19 mouse cellular contexts compared by ENCODE assay signal in the genomic region with DNA sequence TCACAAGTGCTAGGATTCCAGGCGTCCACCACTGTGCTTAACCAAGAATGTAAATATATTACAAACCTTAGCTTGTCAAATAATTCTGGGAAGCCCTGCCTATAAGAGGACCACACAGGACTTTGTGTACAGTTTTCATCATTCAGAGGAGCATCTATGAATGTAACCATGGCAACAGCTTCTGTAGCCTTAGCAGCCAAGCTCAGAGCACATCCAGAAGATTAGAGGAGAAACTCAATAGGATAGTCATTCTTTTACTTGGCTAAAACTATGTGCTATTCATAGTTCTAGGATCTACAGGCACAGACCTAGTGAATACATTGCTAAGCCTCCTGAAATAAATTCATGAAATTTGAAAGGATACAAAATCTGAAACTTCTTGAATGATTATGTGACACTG.
DNase-seq lines count a peak whose midpoint lies in the region; ATAC-seq and TF ChIP-seq lines count a peak whose summit lies in the region.
"Had no signal": no experiment of that assay in that cellular context is flagged by ENCODE, and none has a peak within 500 bp of the region (broad histone marks: within the 10 kb centered on the region; RNA-seq: fewer than 3 reads in every experiment).

No protein-coding gene starts in this region.

- no peak overlapping the region for H3K4me2 ChIP-seq in forebrain, embryonic 11.5 days (ENCODE audit: low read depth, low read length, severe bottlenecking)
- no peak overlapping the region for H3K4me2 ChIP-seq in forebrain, postnatal 0 days (ENCODE audit: low read depth)
- H3K4me2 ChIP-seq: heart, embryonic 13.5 days; liver, embryonic 11.5 days; stomach, embryonic 15.5 days had no signal

- intact Hi-C loops in left cerebral cortex, adult 2 months (cut with DNase I): loop anchor here (5.0 kb wide), 1 partner anchor 575 kb away; no protein-coding TSS in a partner anchor

- H3K27me3 ChIP-seq in forebrain, embryonic 11.5 days (ENCODE audit: control insufficient read depth, insufficient read depth, low read length): no peaks in the 10 kb centered on the region
- H3K27me3 ChIP-seq in forebrain, embryonic 10.5 days (ENCODE audit: poor library complexity, severe bottlenecking): no peaks in the 10 kb centered on the region
- H3K27me3 ChIP-seq in forebrain, postnatal 0 days (ENCODE audit: insufficient read depth, low read length): no peaks in the 10 kb centered on the region
- H3K27me3 ChIP-seq: heart, embryonic 13.5 days; megakaryocyte, embryonic 14.5 days; stomach, embryonic 15.5 days had no signal

- no peak overlapping the region for H3K27ac ChIP-seq in forebrain, embryonic 11.5 days (ENCODE audit: low read depth, low read length)
- no peak overlapping the region for H3K27ac ChIP-seq in forebrain, embryonic 10.5 days
- peak overlapping the region; percentile 41; the same call in 1 of the 2 replicates for H3K27ac ChIP-seq in left cerebral cortex, adult 2 months
- H3K27ac ChIP-seq in forebrain, postnatal 0 days (ENCODE audit: low read depth, low read length): no peak overlapping the region
- H3K27ac ChIP-seq: heart, embryonic 13.5 days; stomach, embryonic 15.5 days had no signal

- ATAC-seq in forebrain, embryonic 11.5 days (replicated peaks; ENCODE audit: low FRiP score): peak; percentile 55
- peak; percentile 79 for ATAC-seq in forebrain, postnatal 0 days

- H3K9me3 ChIP-seq in forebrain, embryonic 11.5 days (ENCODE audit: control insufficient read depth, low read length): no peaks in the 10 kb centered on the region
- no peaks in the 10 kb centered on the region for H3K9me3 ChIP-seq in forebrain, embryonic 10.5 days
- H3K9me3 ChIP-seq in forebrain, postnatal 0 days (ENCODE audit: low read length): no peaks in the 10 kb centered on the region
- H3K9me3 ChIP-seq: heart, embryonic 13.5 days; megakaryocyte, embryonic 14.5 days; stomach, embryonic 15.5 days had no signal

- WGBS in forebrain, embryonic 11.5 days: 61% methylated on average over 1 of the region's 1 CpGs
- 82% methylated on average over 1 of the region's 1 CpGs for WGBS in forebrain, embryonic 10.5 days
- whole genome bisulfite sequencing in forebrain, postnatal 0 days: 41% methylated on average over 1 of the region's 1 CpGs

- no peak for DNase-seq in forebrain, embryonic 11.5 days (ENCODE audit: low spot score)
- DNase-seq in forebrain, embryonic 10.5 days (ENCODE audit: extremely low spot score, low spot score): no peak
- no peak for DNase-seq in left cerebral cortex, adult 2 months (ENCODE audit: extremely low spot score in 1 of 2, low spot score in 2 of 2)
- DNase-seq in left cerebral cortex, adult 11 months (ENCODE audit: low spot score): no peak
- DNase-seq in forebrain, postnatal 0 days: peak; percentile 37
- DNase-seq in retina, embryonic 14.5 days (ENCODE audit: low spot score): peak; percentile 57
- DNase-seq in spleen, postnatal 4 days (ENCODE audit: low spot score in 2 of 2): no peak
- no peak for DNase-seq in thymus, postnatal 14 days
- DNase-seq: adrenal gland, postnatal 10 days; cerebellum, adult 11-12 months; cerebellum, postnatal 36 days; kidney, adult 8-10 months; kidney, postnatal 25 days; lung, adult 18-20 months; thymus, adult 2 months had no signal

- no peak for TF ChIP-seq CTCF in left cerebral cortex, adult 2 months (IDR thresholded peaks at IDR 0.05)
- no peak for TF ChIP-seq CTCF in forebrain, postnatal 0 days (IDR thresholded peaks at IDR 0.05; ENCODE audit: low read depth)

- no peak overlapping the region for H3K9ac ChIP-seq in forebrain, embryonic 11.5 days (ENCODE audit: low read length)
- H3K9ac ChIP-seq in forebrain, postnatal 0 days: no peak overlapping the region
- H3K9ac ChIP-seq: heart, embryonic 13.5 days; stomach, embryonic 15.5 days had no signal

- H3K36me3 ChIP-seq in forebrain, embryonic 11.5 days (ENCODE audit: control insufficient read depth, insufficient read depth, low read length): no peaks in the 10 kb centered on the region
- no peaks in the 10 kb centered on the region for H3K36me3 ChIP-seq in forebrain, embryonic 10.5 days (replicated peaks)
- H3K36me3 ChIP-seq in forebrain, postnatal 0 days (ENCODE audit: insufficient read depth): no peaks in the 10 kb centered on the region
- H3K36me3 ChIP-seq: heart, embryonic 13.5 days; stomach, embryonic 15.5 days had no signal

- no peak overlapping the region for H3K4me3 ChIP-seq in forebrain, embryonic 11.5 days (ENCODE audit: low read depth, low read length)
- H3K4me3 ChIP-seq in forebrain, embryonic 10.5 days: no peak overlapping the region
- no peak overlapping the region for H3K4me3 ChIP-seq in left cerebral cortex, adult 2 months
- H3K4me3 ChIP-seq in forebrain, postnatal 0 days (ENCODE audit: low read depth, low read length): no peak overlapping the region
- H3K4me3 ChIP-seq: heart, embryonic 13.5 days; megakaryocyte, embryonic 14.5 days; stomach, embryonic 15.5 days had no signal

- H3K4me1 ChIP-seq in forebrain, embryonic 11.5 days (replicated peaks; ENCODE audit: control insufficient read depth, insufficient read depth, low read length): no peaks in the 10 kb centered on the region; the same call in 1 of the 2 replicates
- H3K4me1 ChIP-seq in forebrain, embryonic 10.5 days: peaks cover 33% of the 10 kb centered on the region
- no peaks in the 10 kb centered on the region for H3K4me1 ChIP-seq in forebrain, postnatal 0 days (ENCODE audit: insufficient read depth)
- H3K4me1 ChIP-seq: stomach, embryonic 15.5 days had no signal

Comparison
In these comparisons a context has a peak if more than half of its experiments do, and no peak if none do; other contexts are left out.
1. DNase-seq: peak in forebrain, postnatal 0 days (single experiment) and retina, embryonic 14.5 days (single experiment); none in forebrain, embryonic 11.5 days (single experiment), forebrain, embryonic 10.5 days (single experiment), left cerebral cortex, adult 2 months (0 of 2), left cerebral cortex, adult 11 months (single experiment), spleen, postnatal 4 days (0 of 2) and thymus, postnatal 14 days (single experiment).